Mouse (Mus musculus): ENCODE measurements at regions not wholly inside any gene's neighbourhood (a gene's known extent, or its start where the extent isn't known, plus 50 kb on each side); places are given as distances from the start of the nearest gene placed in this dataset.

DNA sequence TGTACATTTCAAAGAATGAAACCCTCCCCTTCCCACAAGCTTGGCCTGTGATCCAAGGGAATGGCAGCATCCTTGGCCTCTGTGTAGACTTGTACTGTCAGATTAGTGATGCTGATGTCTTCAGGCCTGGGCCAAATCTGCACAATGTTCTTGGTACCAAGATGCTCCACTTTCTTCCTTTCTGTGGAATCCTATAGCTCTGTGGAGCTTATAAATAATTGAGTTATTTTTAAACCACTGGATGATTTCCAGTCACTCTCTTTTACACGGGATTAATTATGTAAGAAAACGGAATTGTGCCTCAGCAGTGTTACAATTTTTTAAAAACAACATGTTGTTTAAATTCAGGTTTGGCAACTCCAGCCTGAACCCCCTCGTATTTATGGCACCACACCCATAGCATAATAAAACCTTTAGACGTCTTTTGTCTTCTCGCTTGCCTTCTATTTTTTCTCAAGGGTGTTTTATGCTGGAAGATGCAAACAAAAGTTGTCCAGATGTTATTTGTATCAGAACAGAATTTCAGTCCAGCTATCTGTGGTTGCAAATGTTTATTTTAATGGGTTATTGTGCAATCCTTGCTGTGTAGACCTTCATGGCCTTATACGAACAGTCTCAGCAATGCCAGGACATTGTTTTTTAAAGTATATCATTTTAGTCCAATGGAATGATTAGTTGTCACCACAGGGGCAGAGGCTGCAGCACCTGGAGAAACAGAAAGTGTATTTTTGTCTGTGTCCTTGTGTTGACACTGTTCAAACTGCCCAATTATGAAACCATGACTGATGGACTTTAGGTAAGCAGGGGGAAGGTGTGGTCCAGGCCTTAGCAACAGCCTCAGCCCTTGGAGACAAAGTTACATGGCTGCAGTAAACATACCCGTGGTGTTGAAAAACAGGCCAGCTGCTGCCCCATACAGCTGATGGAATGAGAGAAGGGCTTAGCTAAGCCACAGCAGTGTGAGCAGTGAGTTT lies 630.4 kb upstream of the Zeb2 start:
- ATAC-seq = no peak

GRCm38 (mm10) chr2:45746606-45747005 lies 629.4 kb upstream of the Zeb2 start:
- ATAC-seq = no peak

DNA sequence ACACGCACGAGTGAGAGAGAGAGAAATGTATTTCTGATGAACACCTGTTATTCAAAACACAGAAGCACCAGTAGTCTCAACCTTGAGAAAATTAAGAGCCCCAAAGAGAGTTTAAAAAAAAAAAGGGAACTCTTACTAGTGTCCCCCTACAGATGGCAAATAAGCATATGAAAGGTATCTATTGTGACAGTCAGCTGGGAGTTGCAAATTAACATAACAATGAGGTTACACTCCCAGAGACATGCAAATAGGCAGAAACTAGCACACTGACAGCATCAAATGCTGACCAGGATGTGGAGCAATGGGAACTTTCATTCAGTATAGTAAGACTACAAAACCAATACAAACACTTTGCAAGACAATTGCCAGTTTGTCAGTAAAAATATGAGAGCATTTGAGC lies 619.1 kb upstream of the Zeb2 start:
- no peak for ATAC-seq

DNA sequence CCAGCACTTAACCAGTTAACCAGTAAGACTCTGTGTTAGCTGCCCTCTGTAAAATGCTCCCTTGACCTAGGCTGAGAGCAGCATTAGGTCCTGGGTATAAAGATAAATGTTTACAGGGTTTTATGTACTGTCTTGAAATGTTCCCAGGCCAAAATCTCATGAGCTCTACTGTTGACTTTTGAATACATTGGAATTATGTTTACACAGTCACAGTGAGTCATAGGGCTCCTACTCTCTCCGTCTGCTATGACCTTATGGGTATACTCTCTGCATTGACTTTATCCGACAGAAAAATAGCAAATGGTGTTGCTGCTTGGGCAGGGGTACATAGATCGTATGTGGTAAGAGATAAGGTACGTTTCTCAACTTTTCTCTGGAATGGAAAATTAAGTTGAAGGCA lies 596.8 kb upstream of the Zeb2 start:
- ATAC-seq = no peak

DNA sequence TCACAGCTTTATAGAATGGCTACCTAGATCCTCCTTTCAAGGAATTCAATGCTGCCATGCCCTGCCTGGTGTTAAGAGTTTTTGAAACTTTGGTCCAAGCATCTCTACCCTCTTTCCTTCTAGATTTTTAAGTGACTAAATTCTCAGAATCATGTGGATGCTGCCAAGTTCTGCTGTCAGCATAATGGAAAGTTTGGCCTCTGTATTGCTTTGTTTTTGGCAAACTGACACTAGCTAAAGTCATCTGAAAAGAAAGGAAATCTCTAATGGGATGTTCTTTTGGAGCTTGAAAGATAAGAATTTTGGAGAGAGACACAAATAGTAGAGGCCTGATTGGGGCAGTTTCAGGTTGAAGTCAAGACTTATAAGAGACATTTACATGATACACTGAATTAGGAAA lies 589.8 kb upstream of the Zeb2 start:
- ATAC-seq = no peak

- no peak for ATAC-seq
These were observed 585.3 kb upstream of the Zeb2 start for GRCm38 (mm10) chr2:45702511-45702910.

DNA sequence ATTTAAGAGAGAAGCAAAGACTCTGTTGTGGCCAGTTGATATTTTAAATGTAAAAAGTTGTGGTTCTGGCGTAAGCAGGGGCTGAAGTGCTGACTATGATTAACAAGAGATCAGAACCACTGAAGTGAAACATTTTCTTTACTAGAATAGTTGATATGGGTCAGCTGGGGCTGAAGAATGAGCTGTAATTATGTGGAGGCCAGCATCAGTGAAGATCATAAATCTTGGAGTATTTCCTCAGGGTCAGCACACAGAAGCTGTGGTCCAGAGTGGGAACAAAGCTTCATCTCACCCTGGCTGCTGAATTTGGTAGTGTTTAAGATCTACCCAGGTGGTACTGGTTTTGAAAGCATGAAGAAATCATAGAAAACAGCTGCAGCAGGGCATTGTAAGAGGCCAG lies 583.4 kb upstream of the Zeb2 start:
- no peak for ATAC-seq

DNA sequence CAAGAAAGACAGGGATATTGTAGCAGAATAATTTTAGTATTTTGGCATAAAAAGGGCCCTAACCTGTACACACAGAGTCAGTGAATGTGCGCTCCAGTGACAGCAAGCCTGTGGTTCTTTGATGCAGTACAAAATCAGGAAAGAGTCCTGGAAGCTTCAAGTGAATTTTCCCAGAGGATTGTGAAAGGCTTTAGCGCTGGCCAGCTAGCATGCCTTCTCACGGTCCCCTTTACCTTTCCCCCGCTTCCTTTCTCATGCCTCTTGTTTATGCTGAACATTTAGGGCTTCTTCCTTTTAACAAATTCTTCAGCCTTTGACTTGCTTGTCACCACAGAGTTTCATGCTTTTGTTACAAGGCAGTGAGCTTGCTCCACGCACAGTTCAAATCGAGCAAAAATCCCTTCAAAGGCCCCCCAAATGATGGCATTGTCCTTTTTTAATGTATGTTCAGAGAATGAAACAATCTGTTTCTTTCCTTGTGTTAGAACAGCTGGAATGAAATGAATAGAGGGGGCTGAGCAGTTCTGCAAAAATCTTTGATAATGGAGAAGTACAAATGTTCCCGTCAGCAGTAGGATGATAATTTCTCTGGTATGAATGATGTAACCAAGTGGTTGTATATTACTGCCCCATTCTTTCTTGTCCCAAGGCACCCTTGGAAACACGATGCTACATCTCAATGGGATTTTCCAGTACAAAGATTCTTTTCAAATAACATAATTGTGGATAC lies 576.3 kb upstream of the Zeb2 start:
- ATAC-seq = no peak

GRCm38 (mm10) chr2:45692819-45693218 lies 575.6 kb upstream of the Zeb2 start:
- ATAC-seq = no peak

- no peak for ATAC-seq
These were observed 571.8 kb upstream of the Zeb2 start for GRCm38 (mm10) chr2:45688996-45689395.

DNA sequence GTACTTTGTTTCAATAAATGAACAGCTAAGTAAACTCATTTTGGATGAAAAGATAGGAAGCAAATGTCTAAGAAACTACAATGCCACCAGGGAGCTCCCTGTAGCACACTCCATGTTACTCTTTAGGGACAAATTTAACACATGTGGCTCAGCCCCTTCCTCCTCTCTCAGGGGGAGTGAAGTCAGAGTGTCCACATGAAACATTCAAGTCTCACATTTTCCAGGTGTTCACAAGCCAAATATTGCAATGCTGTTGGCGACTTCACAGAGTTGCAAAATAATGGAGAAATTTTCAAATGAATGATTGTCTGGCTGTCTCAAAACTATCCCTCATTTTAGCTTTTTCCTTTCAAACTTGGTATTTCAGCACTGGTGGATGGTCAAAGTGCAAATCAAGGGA lies 564.1 kb upstream of the Zeb2 start:
- no peak for ATAC-seq

DNA sequence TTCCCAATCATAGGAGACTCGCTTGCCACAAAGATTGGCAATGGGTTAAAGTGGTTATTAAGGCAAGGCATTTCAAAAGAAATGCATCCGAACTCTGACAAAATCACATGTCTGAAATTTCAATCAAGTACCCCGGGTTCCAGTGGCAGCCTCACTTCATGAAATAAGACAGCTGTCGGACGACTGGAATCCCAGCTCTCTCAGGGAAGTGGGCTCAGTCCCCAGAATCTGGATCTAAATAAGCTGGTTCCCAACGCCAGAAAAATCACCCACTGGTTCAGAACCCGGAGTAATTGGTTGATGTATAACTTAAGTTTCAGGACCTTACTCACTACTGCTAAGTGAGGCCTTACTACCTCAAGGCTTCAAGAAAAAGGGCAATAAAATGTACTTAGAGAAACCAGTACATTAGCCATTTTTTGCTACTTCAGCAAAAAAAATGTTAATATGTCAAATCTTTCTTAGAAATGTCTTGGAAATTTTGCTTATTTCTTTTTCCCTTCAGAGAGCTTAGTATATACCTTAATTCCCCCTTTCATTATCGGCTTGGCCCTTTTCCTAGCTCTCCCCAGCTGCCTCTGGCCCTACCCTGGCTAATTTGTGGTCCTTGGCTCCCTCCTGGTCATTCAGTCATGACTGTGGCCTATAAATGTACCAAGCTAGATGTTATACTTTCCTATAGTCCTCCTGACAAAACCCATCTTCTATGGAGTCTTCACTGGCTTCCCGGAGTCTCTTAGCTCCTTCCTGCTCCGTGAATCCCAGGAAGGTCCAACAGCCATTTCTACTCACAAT lies 562.1 kb upstream of the Zeb2 start:
- ATAC-seq = no peak

- ATAC-seq = no peak
These were observed 561.5 kb upstream of the Zeb2 start for GRCm38 (mm10) chr2:45678685-45679084.

GRCm38 (mm10) chr2:45675776-45676175 lies 558.6 kb upstream of the Zeb2 start:
- no peak for ATAC-seq

DNA sequence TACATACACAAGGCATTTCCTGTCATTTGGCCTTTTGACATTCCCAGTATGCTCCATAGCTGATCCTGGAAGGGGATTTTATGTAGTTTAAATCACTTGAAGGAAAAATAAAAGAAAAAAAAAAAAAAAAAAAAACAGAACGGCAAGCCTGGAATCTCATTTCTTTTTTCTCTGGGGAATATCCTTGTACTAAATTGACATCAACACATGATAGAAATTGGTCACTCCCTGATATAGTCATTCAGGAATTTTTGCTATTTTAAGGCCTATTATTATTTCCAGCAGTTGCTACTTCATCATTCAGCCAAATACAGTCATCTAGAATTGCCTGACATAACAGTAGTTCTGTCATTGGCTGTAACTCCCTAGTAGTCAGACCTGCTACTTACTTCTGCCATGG lies 538.8 kb upstream of the Zeb2 start:
- ATAC-seq = no peak

GRCm38 (mm10) chr2:45654693-45655092 lies 537.5 kb upstream of the Zeb2 start:
- ATAC-seq = no peak

GRCm38 (mm10) chr2:45652977-45653376 lies 535.8 kb upstream of the Zeb2 start:
- no peak for ATAC-seq

GRCm38 (mm10) chr2:45650271-45650985 lies 533.2 kb upstream of the Zeb2 start:
- no peak for ATAC-seq

DNA sequence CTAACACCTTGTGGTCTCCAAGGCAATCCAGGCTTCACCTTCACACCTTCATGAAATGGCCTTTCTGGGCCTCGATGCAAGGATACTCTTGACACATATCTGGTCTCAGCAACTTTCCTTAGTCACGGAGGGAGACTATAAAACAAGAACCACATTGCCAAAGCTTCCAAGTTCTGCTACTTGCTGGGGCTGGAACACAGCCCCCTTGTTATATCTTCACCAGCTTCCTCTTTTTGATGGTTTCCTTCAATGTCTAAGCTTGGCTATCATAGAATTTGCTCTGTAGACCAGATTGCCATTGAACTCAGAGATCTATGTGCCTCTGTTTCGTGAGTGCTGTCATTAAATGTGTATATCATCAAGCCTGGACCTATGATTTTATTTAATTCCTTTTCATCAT lies 530.7 kb upstream of the Zeb2 start:
- no peak for ATAC-seq

GRCm38 (mm10) chr2:45630081-45630480 lies 512.9 kb upstream of the Zeb2 start:
- ATAC-seq = no peak

DNA sequence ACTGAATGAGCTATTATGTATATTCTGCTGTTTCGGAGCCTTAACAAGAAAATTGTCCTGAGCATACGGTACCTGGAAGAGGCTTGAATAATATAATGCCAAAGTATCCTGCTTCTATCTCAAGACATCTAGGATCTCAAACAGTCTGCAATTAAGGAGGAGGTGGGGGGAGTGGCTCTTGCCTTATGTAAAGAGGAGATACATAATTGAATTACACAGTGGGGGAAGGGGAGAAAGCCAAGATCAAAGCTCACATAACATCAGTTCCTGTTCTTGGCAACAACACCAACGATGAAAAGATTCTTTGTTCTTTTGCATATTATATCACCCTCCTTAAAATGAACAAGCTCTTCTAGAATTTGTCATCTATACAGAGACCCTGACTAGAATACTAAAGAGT lies 512.4 kb upstream of the Zeb2 start:
- ATAC-seq = no peak

DNA sequence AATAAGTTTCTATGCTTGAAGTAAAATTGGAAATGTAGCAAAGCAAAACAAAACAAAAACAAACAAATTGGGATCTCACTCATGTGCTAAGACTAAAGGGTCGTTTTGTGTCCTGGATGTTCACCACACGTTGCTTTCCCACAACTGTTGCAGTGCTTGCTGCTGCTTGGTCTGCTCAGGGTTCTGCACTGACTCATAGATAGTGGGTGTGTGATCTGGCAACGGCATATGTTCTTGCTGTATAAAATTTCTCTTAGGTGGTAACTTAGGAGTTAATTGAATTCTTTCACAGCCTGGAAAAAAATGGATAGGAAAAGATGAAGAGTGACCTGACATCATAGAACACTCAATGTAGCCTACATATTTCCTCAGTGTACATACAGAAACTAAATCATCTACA lies 505.9 kb upstream of the Zeb2 start:
- no peak for ATAC-seq

DNA sequence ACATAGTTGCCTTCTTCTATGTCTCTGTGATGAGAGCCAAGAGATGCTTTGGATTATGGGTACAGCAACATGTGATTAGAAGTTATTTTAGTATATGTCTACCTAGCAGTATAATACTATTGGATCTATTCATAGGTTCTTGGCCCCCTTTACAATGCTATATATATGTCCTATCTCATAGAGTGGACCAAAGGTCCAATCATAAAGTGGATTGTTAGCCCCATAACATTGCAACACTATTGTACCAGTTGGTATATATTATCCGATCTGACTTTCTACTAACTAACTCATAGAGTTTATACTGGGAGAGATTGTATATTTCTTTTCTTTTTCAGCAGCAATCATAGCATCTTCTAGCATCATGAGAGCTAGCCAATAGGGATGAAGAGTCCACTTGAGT lies 491.7 kb upstream of the Zeb2 start:
- no peak for ATAC-seq
